Mouse (Mus musculus): ENCODE measurements around the gene Eef1akmt3.

Gene Eef1akmt3

GRCm38 (mm10) chr10:127050119-127050474, 8.8 kb upstream of the Eef1akmt3 start:
- DNase-seq = no peak

DNA sequence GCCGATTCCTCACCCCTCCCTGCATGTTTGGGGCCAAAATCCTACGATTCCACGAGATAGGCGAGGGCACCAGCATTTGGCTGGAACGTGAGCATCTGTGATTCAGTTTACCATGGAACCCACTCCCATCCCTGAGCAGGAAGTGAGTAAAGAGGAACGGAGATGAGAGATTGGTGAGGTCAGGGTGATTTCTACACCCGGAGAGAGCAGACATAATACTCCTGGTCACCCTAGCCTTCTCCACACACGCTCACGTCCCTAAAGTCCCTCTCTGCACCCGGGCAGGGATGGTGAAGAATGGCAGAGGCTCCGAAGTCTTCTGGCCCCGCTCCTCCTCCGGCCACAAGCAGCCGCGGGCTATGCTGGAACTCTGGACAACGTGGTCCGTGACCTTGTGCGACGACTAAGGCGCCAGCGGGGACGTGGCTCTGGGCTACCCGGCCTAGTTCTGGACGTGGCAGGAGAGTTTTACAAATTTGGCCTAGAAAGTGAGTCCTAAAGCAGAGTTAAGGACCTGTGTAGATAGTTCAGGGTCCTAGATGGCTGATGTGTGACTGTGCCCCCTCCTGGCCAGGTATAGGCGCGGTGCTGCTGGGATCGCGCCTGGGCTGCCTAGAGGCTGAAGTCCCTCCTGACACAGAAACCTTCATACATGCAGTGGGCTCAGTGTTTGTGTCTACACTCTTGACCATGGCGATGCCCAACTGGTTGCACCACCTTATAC, 8.2 kb upstream of the Eef1akmt3 start:
- DNase-seq = peak in 1 of 2 experiments; percentile 64

DNA sequence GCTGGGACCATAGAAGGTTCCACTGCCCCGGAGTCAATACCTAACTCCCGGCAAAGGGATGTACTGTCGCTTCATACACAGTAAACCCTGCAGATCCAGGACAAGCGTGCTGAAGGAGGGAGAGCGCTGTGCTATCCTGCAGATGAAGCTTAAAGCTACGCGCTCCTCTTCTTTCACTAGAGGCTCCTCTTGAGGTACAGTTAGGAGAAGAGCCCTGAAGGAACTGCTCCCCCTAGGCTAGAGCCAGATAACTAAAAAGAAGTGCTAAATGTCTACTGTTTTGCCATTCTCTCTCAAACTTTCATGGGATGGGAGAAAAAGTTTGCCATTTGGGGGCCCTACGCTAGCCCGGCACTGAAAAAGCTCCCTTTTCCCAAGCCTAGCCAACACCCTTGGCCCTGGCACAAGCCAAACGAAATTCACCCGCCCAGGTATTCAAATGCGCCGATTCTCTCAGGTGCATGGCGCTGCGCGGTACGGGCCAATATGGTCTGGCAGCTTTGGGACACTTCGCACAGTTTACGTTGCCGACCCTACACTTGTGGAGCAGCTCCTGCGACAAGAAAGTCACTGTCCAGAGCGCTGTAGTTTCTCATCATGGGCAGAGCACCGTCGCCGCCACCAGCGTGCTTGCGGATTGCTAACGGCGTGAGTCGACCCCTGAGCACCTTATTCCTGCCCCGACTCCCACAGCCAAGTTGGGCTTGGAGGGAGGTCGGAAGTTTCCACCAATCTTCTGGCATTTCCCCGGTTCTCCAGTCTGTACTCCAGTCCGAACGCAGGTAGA, 7.5 kb upstream of the Eef1akmt3 start:
- DNase-seq = peak in 1 of 2 experiments; percentile 51

- DNase-seq = no peak
Observed at GRCm38 (mm10) chr10:127047954-127048353, 6.6 kb upstream of the Eef1akmt3 start, which contains the start of gene Cyp27b1. TSS of gene Cyp27b1 (plus strand) at chr10:127048250.

GRCm38 (mm10) chr10:127043187-127043586, 1.9 kb upstream of the Eef1akmt3 start:
- peak; percentile 85 to 94 for DNase-seq

DNA sequence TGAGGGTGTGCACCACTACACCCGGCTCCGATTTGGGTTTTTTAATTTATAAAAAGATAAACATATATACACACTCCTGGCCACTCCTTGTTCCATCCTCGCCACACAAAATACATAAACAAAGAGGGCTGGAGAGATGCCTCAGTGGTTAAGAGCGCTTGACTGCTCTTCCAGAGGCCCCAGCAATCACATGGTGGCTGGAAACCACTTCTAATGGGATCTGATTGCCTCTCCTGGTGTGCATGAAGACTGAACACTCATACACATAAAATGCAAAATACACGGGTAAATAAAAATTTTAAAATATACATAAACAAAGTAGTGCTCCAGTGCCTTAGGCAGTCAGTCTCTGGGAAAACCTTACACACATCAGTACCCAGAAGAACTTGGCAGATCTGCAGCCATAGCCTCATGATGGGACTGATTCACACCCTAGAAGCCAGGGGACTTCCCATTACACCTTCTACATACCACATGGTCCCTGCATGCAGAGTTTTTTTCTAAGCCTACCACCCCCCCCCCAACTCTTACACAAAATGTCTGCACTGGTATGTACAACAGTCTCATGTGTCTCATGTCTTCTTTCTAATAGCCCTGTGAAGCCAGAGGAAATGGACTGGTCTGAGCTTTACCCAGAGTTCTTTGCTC, 1.3 kb upstream of the Eef1akmt3 start:
- no peak for DNase-seq

- peak; percentile 88 to 94 for DNase-seq
Observed at GRCm38 (mm10) chr10:127041774-127042338, 543 bp upstream of the Eef1akmt3 start.

DNA sequence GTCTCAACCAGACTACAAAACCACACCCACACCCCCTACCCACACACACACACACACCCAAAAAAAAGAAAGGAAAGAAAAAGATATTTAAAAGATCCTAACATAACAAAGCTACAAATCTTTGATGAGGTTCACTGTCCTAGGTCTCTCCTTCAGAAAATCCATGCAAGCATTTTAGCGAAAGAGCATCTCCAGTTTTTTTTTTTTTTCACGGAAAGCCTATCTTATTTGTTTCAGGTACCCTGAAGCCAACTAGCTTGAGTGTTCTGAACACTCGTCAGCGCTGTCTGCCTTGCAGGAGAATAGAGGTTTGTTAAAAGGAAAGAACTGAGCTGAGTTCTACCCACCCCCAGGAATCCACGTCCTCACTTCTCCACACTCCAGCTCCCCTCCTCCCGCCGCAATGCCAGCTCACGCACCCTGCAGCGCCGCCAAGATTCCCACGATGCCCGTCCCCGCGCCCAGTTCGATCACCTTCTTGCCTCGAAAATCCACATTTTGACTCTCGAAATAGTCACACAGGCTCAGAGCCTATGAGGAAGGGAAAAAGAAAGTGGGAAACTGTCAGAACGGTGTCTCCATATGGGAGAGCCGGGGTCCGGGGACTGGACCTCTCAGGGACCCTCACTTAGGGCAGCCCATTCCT, 621 bp downstream of the Eef1akmt3 start:
- peak in 1 of 2 experiments; percentile 58 for DNase-seq

- peak; percentile 58 to 70 for DNase-seq
Observed at GRCm38 (mm10) chr10:127037641-127038040, 3.7 kb downstream of the Eef1akmt3 start.

DNA sequence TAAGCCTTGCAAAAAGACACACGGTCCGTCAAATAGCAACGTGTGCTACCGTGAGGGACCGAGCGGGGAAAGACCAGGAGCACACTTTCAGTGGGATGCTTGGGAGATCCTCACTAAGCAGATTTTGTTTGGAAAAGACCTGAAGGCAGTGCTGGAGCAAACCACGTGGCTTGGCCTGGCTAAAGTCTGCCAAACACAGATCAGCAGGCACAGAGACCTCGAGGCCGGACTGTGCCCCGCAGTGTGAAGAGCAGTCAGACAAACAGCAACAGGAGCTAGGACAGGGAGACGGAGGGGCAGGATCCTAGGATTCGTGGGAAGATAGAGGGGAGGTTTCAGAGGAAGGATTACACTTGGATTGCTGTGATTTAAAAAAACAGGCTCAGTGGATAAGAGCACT, 5.0 kb downstream of the Eef1akmt3 start:
- peak; percentile 82 to 90 for DNase-seq

DNA sequence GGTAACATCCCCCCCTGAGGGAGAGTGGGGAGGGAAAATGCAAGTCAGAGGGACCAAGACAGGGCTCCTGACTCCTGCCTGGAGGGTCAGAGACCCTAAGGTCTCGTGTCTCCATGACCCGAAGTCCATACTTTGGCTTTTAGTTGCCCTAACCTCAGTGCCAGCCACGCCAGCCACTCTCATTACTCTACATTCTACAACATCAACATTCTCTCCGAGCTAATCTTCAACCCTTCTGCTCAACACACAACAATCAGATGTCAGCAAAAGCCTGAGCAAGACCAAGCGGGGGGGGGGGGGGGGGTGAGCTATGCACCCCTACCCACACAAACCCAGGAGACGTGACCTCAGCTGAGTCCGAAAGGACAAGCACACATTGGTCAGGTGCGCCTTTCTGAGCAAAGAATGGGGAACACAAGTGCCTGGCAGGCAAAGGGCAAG, 8.0 kb downstream of the Eef1akmt3 start:
- peak; percentile 74 to 89 for DNase-seq

DNA sequence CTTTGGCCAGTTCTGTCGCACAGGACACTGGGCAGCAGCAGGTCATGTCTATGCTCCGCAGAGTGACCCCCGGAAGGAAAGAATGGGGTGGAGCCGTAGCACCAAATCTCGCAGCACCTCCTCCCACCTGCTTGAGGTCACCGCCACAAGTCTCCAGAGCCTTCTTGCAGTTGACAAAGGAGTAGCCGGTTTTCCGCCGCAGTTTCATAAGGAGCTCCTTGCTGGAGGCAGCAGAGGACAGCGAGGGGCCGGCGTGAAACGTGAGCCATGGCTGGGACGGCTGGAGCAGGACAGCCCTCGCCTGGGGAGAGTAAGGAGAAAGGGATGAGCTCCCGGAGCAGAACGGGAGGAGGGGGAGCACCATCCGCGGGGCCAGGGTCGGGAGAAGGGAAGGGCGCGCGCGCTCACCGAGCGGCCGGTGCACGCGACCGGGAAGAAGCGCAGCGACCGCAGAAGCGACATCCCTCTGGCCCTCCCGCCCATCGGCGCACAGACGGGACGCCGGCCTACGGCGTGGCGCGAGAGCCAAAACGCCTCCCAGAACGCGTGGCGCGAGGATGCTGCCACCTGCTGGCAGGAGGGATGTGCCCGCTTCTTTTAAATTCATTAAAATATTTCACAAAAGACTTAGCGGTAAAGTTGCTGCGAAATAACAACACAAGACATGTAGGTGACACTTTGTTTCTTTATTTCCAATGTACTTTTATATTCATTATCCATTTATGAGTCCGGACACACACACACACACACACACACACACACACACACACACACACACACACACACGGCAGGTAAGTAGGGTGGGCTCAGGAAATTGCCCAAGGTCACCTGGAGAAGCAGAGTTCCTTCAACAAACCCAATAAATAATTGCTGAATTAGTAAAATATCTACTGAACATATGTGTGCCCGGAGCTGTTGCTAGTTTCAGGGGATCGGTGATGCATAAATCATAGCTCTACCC, 10.7 kb downstream of the Eef1akmt3 start, which contains the start of gene Tsfm:
Tsfm (minus strand) TSS at position 505 of the 961 bp plus-strand sequence.
- DNase-seq = peak; percentile 90 to 97

- DNase-seq = no peak
Observed at GRCm38 (mm10) chr10:127018422-127018821, 22.9 kb downstream of the Eef1akmt3 start.

DNA sequence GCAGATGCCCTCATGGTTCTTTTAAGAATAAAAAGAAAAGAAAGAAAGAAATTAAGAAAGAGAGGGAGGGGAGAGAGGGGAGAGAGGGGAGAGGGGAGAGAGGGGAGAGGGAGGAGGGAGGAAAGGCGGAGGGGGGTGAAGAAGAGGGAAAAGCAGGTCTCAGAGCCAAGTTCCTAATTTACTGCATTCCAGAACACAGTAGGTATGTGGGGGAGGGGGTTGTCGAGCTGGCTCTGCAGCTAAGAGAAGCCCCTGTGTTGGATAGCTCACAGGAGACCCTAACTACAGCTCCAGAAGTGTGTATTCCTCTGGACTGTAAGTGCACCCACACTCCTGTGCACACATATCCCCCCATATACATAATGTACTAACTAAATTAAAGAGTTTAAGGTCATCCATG, 24.2 kb downstream of the Eef1akmt3 start:
- DNase-seq = no peak

DNA sequence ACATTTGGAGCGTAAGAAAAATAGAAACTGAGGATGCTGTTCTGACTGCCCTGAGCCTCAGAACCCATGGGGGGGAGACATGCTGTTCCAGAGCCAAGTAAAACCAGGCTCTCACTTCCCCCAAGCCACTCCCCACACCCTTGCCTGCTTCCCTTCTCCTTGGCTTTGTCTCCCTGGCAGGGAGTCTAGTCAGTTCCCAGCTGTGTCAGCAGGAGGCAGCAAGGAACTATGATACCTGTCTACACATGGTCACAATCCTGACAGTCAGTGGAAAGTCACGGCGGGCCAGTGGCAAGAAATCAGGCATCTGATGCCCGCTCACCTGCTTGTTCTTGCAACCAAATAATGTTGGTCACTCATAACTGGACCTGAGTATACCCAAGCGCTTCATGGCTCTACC, 24.8 kb downstream of the Eef1akmt3 start:
- peak; percentile 48 to 77 for DNase-seq

DNA sequence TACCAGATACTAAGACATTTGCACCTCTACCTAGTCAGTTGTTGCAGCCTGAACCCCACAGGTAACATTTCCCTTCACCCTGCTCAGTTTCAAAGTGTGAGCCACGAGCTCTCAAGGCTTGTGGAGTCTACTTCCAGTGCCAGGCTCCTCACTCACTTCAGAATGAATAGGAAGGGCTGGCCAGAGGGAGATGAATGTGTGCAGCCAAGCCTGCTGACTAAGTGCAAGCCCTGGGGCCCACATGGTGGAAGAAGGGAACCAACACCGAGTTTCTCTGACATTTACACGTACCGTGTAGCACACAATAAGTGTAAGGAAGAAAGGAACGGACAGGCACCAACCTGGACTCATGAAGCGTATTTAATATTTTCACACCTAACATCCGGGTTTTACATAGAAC, 37.5 kb downstream of the Eef1akmt3 start:
- no peak for DNase-seq

GRCm38 (mm10) chr10:127003334-127003733, 38.0 kb downstream of the Eef1akmt3 start:
- no peak for DNase-seq

DNA sequence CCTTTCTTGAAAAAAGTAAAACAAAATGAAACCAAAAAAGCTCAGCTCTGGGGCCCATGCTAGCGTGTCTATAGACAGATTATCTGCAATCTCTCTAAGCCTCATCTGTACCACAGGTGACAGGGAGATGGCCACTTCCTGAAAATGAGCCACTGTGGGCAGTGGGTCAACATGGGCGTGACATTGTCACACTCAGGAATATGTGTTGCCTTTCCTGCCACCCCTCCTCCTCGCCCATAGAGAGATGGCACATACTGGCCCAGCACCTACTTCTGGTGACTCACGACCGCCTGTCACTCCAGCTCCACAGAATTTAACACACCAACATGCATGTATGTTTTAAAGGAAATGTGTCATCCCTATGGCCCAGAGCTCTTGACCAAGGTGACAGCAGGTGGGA, 38.5 kb downstream of the Eef1akmt3 start:
- DNase-seq = no peak

DNA sequence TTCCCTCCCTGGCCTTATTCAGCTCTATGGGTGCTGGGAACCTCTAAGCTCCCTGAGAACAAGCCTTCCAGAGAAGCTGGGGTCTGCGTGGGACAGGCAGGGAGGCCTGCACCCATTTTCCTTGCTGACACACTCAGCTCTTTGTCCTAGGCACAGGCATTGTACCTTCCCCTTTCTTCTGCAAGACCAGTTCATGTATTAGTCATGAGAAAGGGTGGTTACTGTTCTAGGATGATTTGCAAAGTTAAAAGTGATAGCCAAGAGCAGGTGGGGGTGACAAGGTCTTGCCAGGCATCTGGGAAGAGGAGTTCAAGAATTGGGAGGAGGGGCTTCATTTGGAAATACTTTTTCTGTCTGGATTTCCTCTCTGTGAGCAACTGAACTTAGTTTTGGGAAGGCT, 39.3 kb downstream of the Eef1akmt3 start:
- DNase-seq = no peak

DNA sequence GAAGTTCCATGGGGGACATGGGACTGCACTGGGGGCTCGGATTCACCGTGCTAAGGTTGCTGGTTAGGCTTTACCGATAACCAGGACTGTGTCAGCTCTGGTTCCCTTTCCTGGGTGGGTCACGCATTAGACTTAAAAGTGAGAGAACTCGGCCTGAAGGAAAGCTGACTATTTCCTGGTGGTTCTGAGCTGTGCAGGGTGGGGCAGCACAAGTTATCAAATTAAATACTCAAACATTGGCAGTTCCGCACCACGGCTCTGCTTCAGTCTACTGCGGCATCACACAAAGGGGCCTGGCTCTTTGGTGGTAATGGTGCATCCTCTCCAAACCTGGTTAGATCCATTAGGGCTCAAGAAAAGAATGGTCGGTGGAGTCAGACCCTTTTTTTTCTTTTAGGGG, 40.0 kb downstream of the Eef1akmt3 start:
- DNase-seq = no peak

GRCm38 (mm10) chr10:127000529-127000928, 40.8 kb downstream of the Eef1akmt3 start, which contains the start of gene Avil:
TSS of gene Avil (plus strand) at chr10:127000709.
- DNase-seq = no peak

All from kidney, postnatal 36 days (tissue).